Mouse (Mus musculus): ENCODE data around the gene Krt42.
"Not testable (repeated sequence)": the region's sequence is repeated elsewhere in the genome, so short reads cannot be mapped to it uniquely, and the experiment has no call there.

Gene Krt42

DNA sequence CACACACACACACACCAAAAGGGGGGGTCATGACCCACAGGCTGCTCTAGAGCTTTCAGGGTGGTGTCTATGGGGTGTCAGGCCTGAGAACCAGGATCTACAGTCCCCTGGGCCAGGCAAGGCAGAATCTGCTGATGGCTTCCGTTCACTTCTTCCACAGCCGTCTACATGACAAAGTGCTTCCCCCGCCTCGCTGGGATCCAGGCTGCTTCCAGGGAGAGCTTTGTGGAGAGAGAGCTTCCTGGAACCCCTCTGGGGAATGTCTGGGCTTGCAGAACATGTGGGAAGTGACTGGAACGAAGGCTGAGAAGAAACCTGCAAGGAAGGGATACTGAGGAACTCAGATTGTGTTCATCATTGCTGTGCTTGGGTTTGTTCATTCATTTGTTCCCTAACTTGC lies 9.1 kb upstream of the Krt42 start:
- no peak for DNase-seq (ENCODE audit: low spot score)

DNA sequence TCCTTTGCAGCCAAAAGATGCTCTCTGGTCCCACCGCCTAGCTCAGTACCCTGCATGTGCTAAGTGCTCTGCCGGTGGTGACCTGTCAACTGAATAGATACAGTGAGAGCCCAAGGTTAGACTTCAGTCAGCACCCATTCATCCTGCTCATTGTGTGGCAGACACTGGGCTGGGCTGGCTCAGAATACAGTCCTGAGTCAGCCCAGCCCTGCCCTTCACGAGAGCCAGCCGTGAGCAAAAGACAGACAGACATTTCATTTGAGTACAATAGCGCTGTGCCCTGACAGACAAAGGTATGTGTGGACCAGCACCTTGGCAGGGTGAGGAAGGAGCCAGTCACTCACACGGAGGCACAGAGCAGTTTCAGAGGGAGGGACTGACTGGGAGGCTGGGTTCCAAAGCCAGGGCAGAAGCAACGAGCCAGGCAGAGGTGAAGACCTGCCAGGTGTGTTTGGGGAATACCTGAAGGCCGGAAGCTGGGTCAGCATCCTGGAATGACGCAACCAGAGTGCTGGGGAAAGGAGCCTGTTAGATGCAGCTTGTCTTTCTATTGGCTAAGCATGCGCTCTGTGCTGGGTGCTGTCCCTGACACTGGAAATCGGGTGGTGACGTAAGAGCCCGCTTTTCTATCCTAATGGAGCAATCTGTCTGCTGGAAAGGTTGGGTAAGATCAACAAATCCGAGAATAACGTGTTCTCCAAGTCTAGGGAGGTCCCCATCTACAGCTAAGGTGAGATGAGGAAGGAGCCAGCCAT lies 8.2 kb upstream of the Krt42 start:
- DNase-seq (ENCODE audit: low spot score), result no peak

GRCm38 (mm10) chr11:100275466-100275865 lies 5.8 kb upstream of the Krt42 start:
- no peak for DNase-seq (ENCODE audit: low spot score)

GRCm38 (mm10) chr11:100274719-100275118 lies 5.0 kb upstream of the Krt42 start:
- no peak for DNase-seq (ENCODE audit: low spot score)

- no peak for DNase-seq (ENCODE audit: low spot score)
Observed at GRCm38 (mm10) chr11:100271878-100272277, 2.2 kb upstream of the Krt42 start.

- peak; percentile 38 for DNase-seq (ENCODE audit: low spot score)
Observed at GRCm38 (mm10) chr11:100262058-100262980, 7.4 kb downstream of the Krt42 start.

DNA sequence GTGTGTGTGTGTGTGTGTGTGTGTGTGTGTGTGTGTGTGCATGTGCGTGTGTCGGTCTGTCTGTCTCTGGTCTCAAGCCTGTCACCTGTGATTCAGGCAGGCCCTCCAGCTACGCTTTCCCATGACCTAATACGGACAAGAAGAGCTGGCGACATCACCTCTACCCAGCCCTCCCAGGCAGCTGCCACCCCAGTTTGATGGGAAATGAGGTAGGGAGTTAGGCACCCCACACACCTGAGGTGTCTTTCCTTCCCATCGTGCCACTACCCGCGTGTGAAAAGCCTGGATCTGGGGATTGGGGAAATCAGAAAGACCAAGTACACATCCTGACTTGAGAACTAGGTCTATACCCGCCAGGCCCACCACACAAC lies 8.5 kb downstream of the Krt42 start:
- no peak for DNase-seq (ENCODE audit: low spot score)

- DNase-seq (ENCODE audit: low spot score), result peak; percentile 46
Observed at GRCm38 (mm10) chr11:100260514-100261234, 9.0 kb downstream of the Krt42 start, which contains the start of gene Krt17. Gene Krt17 (minus strand): TSS chr11:100261029.

- DNase-seq (ENCODE audit: low spot score), result peak; percentile 37
Observed at GRCm38 (mm10) chr11:100259079-100259478, 10.6 kb downstream of the Krt42 start.

GRCm38 (mm10) chr11:100257967-100258366 lies 11.7 kb downstream of the Krt42 start:
- peak; percentile 21 for DNase-seq (ENCODE audit: low spot score)

GRCm38 (mm10) chr11:100255514-100255913 lies 14.2 kb downstream of the Krt42 start:
- DNase-seq (ENCODE audit: low spot score), result no peak

- no peak for DNase-seq (ENCODE audit: low spot score)
Observed at GRCm38 (mm10) chr11:100254360-100255090, 15.1 kb downstream of the Krt42 start.

DNA sequence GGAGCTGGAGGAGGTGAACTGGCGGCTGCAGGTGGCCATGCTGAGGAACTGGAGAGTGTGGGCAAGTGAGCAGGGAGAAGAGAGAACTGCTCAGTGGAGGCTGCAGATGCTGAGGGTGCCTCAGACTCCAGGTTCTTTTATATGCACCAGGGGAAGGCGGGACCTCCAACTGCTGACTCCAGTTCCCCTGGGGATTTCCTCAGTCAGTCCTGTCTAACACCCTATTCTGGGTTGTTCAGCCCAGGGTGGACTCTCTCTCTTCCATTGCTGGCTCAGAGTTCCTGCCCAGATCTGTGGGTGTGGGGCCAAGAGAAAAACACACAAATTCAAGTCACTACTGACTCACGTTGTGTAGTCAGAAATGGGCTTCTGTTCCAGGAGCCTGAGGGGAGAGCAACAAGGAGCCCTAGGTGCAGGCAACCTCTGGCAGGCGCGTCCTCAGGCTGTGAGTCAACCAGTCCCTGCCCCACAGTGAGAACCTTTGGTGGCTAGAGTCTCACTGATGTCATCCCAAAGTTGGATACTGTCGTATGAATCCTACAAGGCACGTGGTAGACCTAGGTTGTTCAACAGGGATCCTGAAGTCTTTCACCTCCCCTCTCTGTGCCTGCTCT lies 20.7 kb downstream of the Krt42 start, which contains the start of gene Krt16:
Gene Krt16, minus strand, starts transcription at position 51 of the 614 bp plus-strand sequence.
- no peak for DNase-seq (ENCODE audit: low spot score)

- not testable (repeated sequence) for DNase-seq (ENCODE audit: low spot score)
Observed at GRCm38 (mm10) chr11:100246471-100246870, 23.2 kb downstream of the Krt42 start.

DNA sequence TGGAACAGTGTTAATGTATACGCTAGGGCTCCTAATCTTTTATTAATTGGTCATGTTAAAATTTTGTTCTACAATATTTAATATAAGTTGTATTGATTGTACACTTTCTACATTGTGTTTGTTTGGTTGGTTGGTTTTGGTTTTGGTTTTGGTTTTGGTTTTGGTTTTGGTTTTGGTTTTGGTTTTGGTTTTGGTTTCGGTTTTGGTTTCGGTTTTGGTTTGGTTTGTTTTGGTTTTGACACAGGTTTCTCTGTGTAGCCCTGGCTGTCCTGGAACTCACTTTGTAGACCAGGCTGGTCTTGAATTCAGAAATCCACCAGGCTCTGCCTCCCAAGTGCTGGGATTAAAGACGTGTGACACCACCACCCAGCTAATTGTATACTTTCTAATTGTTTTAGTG lies 29.4 kb downstream of the Krt42 start:
- not testable (repeated sequence) for DNase-seq (ENCODE audit: low spot score)

GRCm38 (mm10) chr11:100221741-100222140 lies 47.9 kb downstream of the Krt42 start:
- DNase-seq (ENCODE audit: low spot score), result no peak

GRCm38 (mm10) chr11:100219304-100219703 lies 50.4 kb downstream of the Krt42 start:
- no peak for DNase-seq (ENCODE audit: low spot score)
